In genomic region chr4:115943669-115944314, GRCm38 (mm10) we compare ENCODE assay signal across 14 mouse cellular contexts. TPM values are rescaled to one million over a fixed set of nuclear protein-coding genes. Genes with fewer than 3 reads are reported as not detected.
DNase-seq lines count a peak whose midpoint lies in the region; ATAC-seq lines count a peak whose summit lies in the region.
"Had no signal": no experiment of that assay in that cellular context is flagged by ENCODE, and none has a peak within 500 bp of the region (broad histone marks: within the 10 kb centered on the region; RNA-seq: fewer than 3 reads in every experiment).

No protein-coding gene starts in this region.

- DNase-seq in heart, adult 9 months (ENCODE audit: low spot score in 2 of 2): no peak
- DNase-seq in embryonic facial prominence, embryonic 10.5 days (ENCODE audit: low spot score): peak; percentile 57
- DNase-seq in midbrain, embryonic 14.5 days: peak; percentile 74
- no peak for DNase-seq in ovary, postnatal 10 days (ENCODE audit: low spot score)
- no peak for DNase-seq in ovary, adult 18-20 months (ENCODE audit: low spot score)
- DNase-seq: B cell, adult 2 months; kidney, postnatal 14 days had no signal

- no peaks in the 10 kb centered on the region for H3K36me3 ChIP-seq in heart, embryonic 14.5 days (ENCODE audit: control insufficient read depth, insufficient read depth, low read length)
- H3K36me3 ChIP-seq in embryonic facial prominence, embryonic 10.5 days (replicated peaks): no peaks in the 10 kb centered on the region
- no peaks in the 10 kb centered on the region for H3K36me3 ChIP-seq in hindbrain, embryonic 12.5 days
- H3K36me3 ChIP-seq in midbrain, embryonic 14.5 days (ENCODE audit: control insufficient read depth, insufficient read depth, low read length): no peaks in the 10 kb centered on the region

- no peaks in the 10 kb centered on the region for H3K9me3 ChIP-seq in heart, embryonic 14.5 days (ENCODE audit: control insufficient read depth, low read length)
- no peaks in the 10 kb centered on the region for H3K9me3 ChIP-seq in embryonic facial prominence, embryonic 10.5 days
- no peaks in the 10 kb centered on the region for H3K9me3 ChIP-seq in hindbrain, embryonic 12.5 days (replicated peaks)
- H3K9me3 ChIP-seq in midbrain, embryonic 14.5 days (ENCODE audit: control insufficient read depth, low read length): no peaks in the 10 kb centered on the region
- H3K9me3 ChIP-seq: megakaryocyte, embryonic 14.5 days had no signal

- under 1% methylated on average over 36 of the region's 41 CpGs for WGBS in heart, embryonic 14.5 days
- under 1% methylated on average over 41 of the region's 41 CpGs for WGBS in embryonic facial prominence, embryonic 10.5 days
- under 1% methylated on average over 36 of the region's 41 CpGs for WGBS in hindbrain, embryonic 12.5 days
- WGBS in midbrain, embryonic 14.5 days: under 1% methylated on average over 41 of the region's 41 CpGs

- H3K4me1 ChIP-seq in heart, embryonic 14.5 days (ENCODE audit: control insufficient read depth in 2 of 2, insufficient read depth in 2 of 2, low read length in 2 of 2): peaks cover 0 to 8% of the 10 kb centered on the region in 2 experiments; a peak in 3 of 4 replicates
- peaks cover 24% of the 10 kb centered on the region for H3K4me1 ChIP-seq in embryonic facial prominence, embryonic 10.5 days
- peaks cover 15% of the 10 kb centered on the region for H3K4me1 ChIP-seq in hindbrain, embryonic 12.5 days
- H3K4me1 ChIP-seq in midbrain, embryonic 14.5 days (ENCODE audit: control insufficient read depth, insufficient read depth, low read length): peaks cover 18% of the 10 kb centered on the region

- ATAC-seq in heart, embryonic 14.5 days (ENCODE audit: insufficient number of reproducible peaks, insufficient read depth, low FRiP score, low read depth): peak; percentile 23; the same call in 1 of the 2 replicates
- ATAC-seq in hindbrain, embryonic 12.5 days (ENCODE audit: low FRiP score): peak; percentile 76
- peak; percentile 46; the same call in 1 of the 2 replicates for ATAC-seq in midbrain, embryonic 14.5 days (ENCODE audit: low FRiP score, low TSS enrichment)
- no peak for ATAC-seq in megakaryocyte-erythroid progenitor cell, adult 5-6 weeks (replicated peaks; ENCODE audit: low FRiP score, low TSS enrichment, poor library complexity, severe bottlenecking)

- H3K27me3 ChIP-seq in heart, embryonic 14.5 days (ENCODE audit: control insufficient read depth, insufficient read depth, low read length): peaks cover 91% of the 10 kb centered on the region
- H3K27me3 ChIP-seq in embryonic facial prominence, embryonic 10.5 days (replicated peaks; ENCODE audit: low read depth, poor library complexity, severe bottlenecking): peaks cover 100% of the 10 kb centered on the region
- H3K27me3 ChIP-seq in hindbrain, embryonic 12.5 days: peaks cover 94% of the 10 kb centered on the region
- peaks cover 72% of the 10 kb centered on the region for H3K27me3 ChIP-seq in midbrain, embryonic 14.5 days (ENCODE audit: control insufficient read depth, insufficient read depth, low read length)

- H3K27ac ChIP-seq in heart, embryonic 14.5 days (replicated peaks in 1 of 2; ENCODE audit: control insufficient read depth in 1 of 2, insufficient read depth in 1 of 2, low read depth in 2 of 2, low read length in 2 of 2): no peak overlapping the region
- 0 out of 2 replicates have a peak overlapping the region, but pooled peaks have one; percentile 14 for H3K27ac ChIP-seq in embryonic facial prominence, embryonic 10.5 days (replicated peaks)
- no peak overlapping the region for H3K27ac ChIP-seq in hindbrain, embryonic 12.5 days
- no peak overlapping the region for H3K27ac ChIP-seq in midbrain, embryonic 14.5 days (replicated peaks; ENCODE audit: low read depth, low read length)

- peak overlapping the region in 1 of 2 experiments; percentile 3; a peak in 1 of 4 replicates for H3K4me3 ChIP-seq in heart, embryonic 14.5 days (ENCODE audit: control insufficient read depth in 1 of 2, insufficient read depth in 1 of 2, low read depth in 1 of 2, low read length in 2 of 2)
- peak overlapping the region; percentile 50 for H3K4me3 ChIP-seq in embryonic facial prominence, embryonic 10.5 days
- H3K4me3 ChIP-seq in hindbrain, embryonic 12.5 days: peak overlapping the region; percentile 27
- peak overlapping the region; percentile 29 for H3K4me3 ChIP-seq in midbrain, embryonic 14.5 days (replicated peaks; ENCODE audit: low read depth, low read length)
- H3K4me3 ChIP-seq: megakaryocyte, embryonic 14.5 days had no signal

- H3K9ac ChIP-seq in heart, embryonic 14.5 days (ENCODE audit: low read length): no peak overlapping the region
- no peak overlapping the region for H3K9ac ChIP-seq in hindbrain, embryonic 12.5 days
- peak overlapping the region; percentile 30 for H3K9ac ChIP-seq in midbrain, embryonic 14.5 days (replicated peaks; ENCODE audit: low read length)

- peak overlapping the region; percentile 25; the same call in 1 of the 2 replicates for H3K4me2 ChIP-seq in heart, embryonic 14.5 days (ENCODE audit: low read length)
- H3K4me2 ChIP-seq in hindbrain, embryonic 12.5 days (replicated peaks): peak overlapping the region; percentile 53
- H3K4me2 ChIP-seq in midbrain, embryonic 14.5 days (ENCODE audit: low read length): peak overlapping the region; percentile 60

RNA-seq across cellular contexts. Expression of gene Dmbx1, which starts 4.1 kb away (rescaled TPM):
- not detected in 2 replicates for polyA plus RNA-seq in heart, embryonic 14.5 days (2014; fragmentation: Nextera tagmentation; extraction: Ambion mirVana)
- polyA plus RNA-seq in embryonic facial prominence, embryonic 10.5 days (2016; fragmentation: Nextera tagmentation; extraction: Ambion mirVana): 1.7 and 2.5 TPM in 2 replicates
- polyA plus RNA-seq in hindbrain, embryonic 12.5 days (2016; fragmentation: Nextera tagmentation; extraction: Ambion mirVana): 10.1 and 14.7 TPM in 2 replicates
- polyA plus RNA-seq in midbrain, embryonic 14.5 days (2014; fragmentation: Nextera tagmentation; extraction: Ambion mirVana): 8.2 and 8.5 TPM in 2 replicates
- not detected in 2 replicates for total RNA-seq in megakaryocyte-erythroid progenitor cell, adult 5-6 weeks (2014; fragmentation: Nextera tagmentation)
- total RNA-seq in megakaryocyte-erythroid progenitor cell, adult 5-6 weeks (2017): not detected in 2 replicates
- total RNA-seq: granulocyte monocyte progenitor cell, adult 5-6 weeks; liver, adult 2 months had no signal
- polyA plus RNA-seq: liver, adult 2 months had no signal

RNA-seq across cellular contexts. Expression of gene 6430628N08Rik, which starts 53.3 kb away (rescaled TPM):
- polyA plus RNA-seq in heart, embryonic 14.5 days (2014; fragmentation: Nextera tagmentation; extraction: Ambion mirVana): not detected in 2 replicates
- 0.09 TPM in 1 of 2 replicates, not detected in the other for polyA plus RNA-seq in embryonic facial prominence, embryonic 10.5 days (2016; fragmentation: Nextera tagmentation; extraction: Ambion mirVana)
- 0.17 TPM in 1 of 2 replicates, not detected in the other for polyA plus RNA-seq in hindbrain, embryonic 12.5 days (2016; fragmentation: Nextera tagmentation; extraction: Ambion mirVana)
- polyA plus RNA-seq in midbrain, embryonic 14.5 days (2014; fragmentation: Nextera tagmentation; extraction: Ambion mirVana): not detected in 2 replicates
- total RNA-seq in megakaryocyte-erythroid progenitor cell, adult 5-6 weeks (2014; fragmentation: Nextera tagmentation): not detected in 2 replicates
- not detected in 2 replicates for total RNA-seq in megakaryocyte-erythroid progenitor cell, adult 5-6 weeks (2017)
- total RNA-seq: granulocyte monocyte progenitor cell, adult 5-6 weeks; liver, adult 2 months had no signal
- polyA plus RNA-seq: liver, adult 2 months; thymus, postnatal 0 days had no signal

RNA-seq across cellular contexts. Expression of gene Kncn, which starts 59.6 kb away (rescaled TPM):
- polyA plus RNA-seq in heart, embryonic 14.5 days (2014; fragmentation: Nextera tagmentation; extraction: Ambion mirVana): not detected in 2 replicates
- polyA plus RNA-seq in embryonic facial prominence, embryonic 10.5 days (2016; fragmentation: Nextera tagmentation; extraction: Ambion mirVana): not detected in 2 replicates
- not detected in 2 replicates for polyA plus RNA-seq in hindbrain, embryonic 12.5 days (2016; fragmentation: Nextera tagmentation; extraction: Ambion mirVana)
- polyA plus RNA-seq in midbrain, embryonic 14.5 days (2014; fragmentation: Nextera tagmentation; extraction: Ambion mirVana): 0.15 and 0.24 TPM in 2 replicates
- total RNA-seq in megakaryocyte-erythroid progenitor cell, adult 5-6 weeks (2014; fragmentation: Nextera tagmentation): not detected in 2 replicates
- not detected in 2 replicates for total RNA-seq in megakaryocyte-erythroid progenitor cell, adult 5-6 weeks (2017)
- total RNA-seq: granulocyte monocyte progenitor cell, adult 5-6 weeks; liver, adult 2 months had no signal
- polyA plus RNA-seq: liver, adult 2 months; thymus, postnatal 0 days had no signal

Comparison
In these comparisons a context has a peak if more than half of its experiments do, and no peak if none do; other contexts are left out.
1. DNase-seq: peak in embryonic facial prominence, embryonic 10.5 days (single experiment) and midbrain, embryonic 14.5 days (single experiment); none in heart, adult 9 months (0 of 2), ovary, postnatal 10 days (single experiment) and ovary, adult 18-20 months (single experiment).
2. Peak in every context shown above with its lines, with median percentiles within 50 percentile points of each other: H3K4me2 ChIP-seq.